18 mouse cellular contexts compared by ENCODE assay signal in genomic region chr11:6918546-6918945, GRCm38 (mm10).
DNase-seq lines count a peak whose midpoint lies in the region; ATAC-seq and TF ChIP-seq lines count a peak whose summit lies in the region.
"Had no signal": no experiment of that assay in that cellular context is flagged by ENCODE, and none has a peak within 500 bp of the region (broad histone marks: within the 10 kb centered on the region; RNA-seq: fewer than 3 reads in every experiment).

No protein-coding gene starts in this region.

- no peak for ATAC-seq in hindbrain, postnatal 0 days
- ATAC-seq in hindbrain, embryonic 11.5 days (ENCODE audit: low FRiP score), result no peak
- ATAC-seq in liver, embryonic 14.5 days (ENCODE audit: insufficient read depth), result no peak
- ATAC-seq in liver, postnatal 0 days, result no peak
- ATAC-seq: forebrain, embryonic 15.5 days; hindbrain, embryonic 16.5 days had no signal

- H3K27ac ChIP-seq in hindbrain, postnatal 0 days, result no peak overlapping the region
- no peak overlapping the region for H3K27ac ChIP-seq in hindbrain, embryonic 11.5 days (ENCODE audit: low read depth, low read length)
- no peak overlapping the region for H3K27ac ChIP-seq in liver, embryonic 14.5 days
- no peak overlapping the region for H3K27ac ChIP-seq in liver, postnatal 0 days (ENCODE audit: low read depth)
- H3K27ac ChIP-seq: embryonic facial prominence, embryonic 12.5 days; forebrain, embryonic 15.5 days; heart, embryonic 13.5 days; hindbrain, embryonic 12.5 days had no signal

- no peak overlapping the region for H3K4me3 ChIP-seq in hindbrain, postnatal 0 days (ENCODE audit: low read length)
- no peak overlapping the region for H3K4me3 ChIP-seq in hindbrain, embryonic 11.5 days (ENCODE audit: low read depth, low read length)
- no peak overlapping the region for H3K4me3 ChIP-seq in liver, embryonic 14.5 days (ENCODE audit: insufficient read depth in 1 of 2, low read depth in 2 of 2, low read length in 2 of 2)
- H3K4me3 ChIP-seq in liver, postnatal 0 days (ENCODE audit: low read depth, low read length), result no peak overlapping the region
- H3K4me3 ChIP-seq: embryonic facial prominence, embryonic 12.5 days; forebrain, embryonic 15.5 days; heart, embryonic 13.5 days; hindbrain, embryonic 12.5 days had no signal

- no peak overlapping the region for H3K4me2 ChIP-seq in hindbrain, postnatal 0 days (ENCODE audit: low read depth, low read length)
- no peak overlapping the region for H3K4me2 ChIP-seq in hindbrain, embryonic 11.5 days (replicated peaks; ENCODE audit: low read depth, low read length)
- no peak overlapping the region for H3K4me2 ChIP-seq in liver, embryonic 14.5 days (ENCODE audit: low read depth)
- no peak overlapping the region for H3K4me2 ChIP-seq in liver, postnatal 0 days (ENCODE audit: low read depth, low read length)
- H3K4me2 ChIP-seq: embryonic facial prominence, embryonic 12.5 days; forebrain, embryonic 15.5 days; heart, embryonic 13.5 days; hindbrain, embryonic 12.5 days had no signal

- no peak overlapping the region for H3K9ac ChIP-seq in hindbrain, postnatal 0 days (replicated peaks; ENCODE audit: low read length)
- H3K9ac ChIP-seq in hindbrain, embryonic 11.5 days (ENCODE audit: low read depth, low read length), result no peak overlapping the region
- no peak overlapping the region for H3K9ac ChIP-seq in liver, embryonic 14.5 days (replicated peaks)
- H3K9ac ChIP-seq in liver, postnatal 0 days (replicated peaks), result no peak overlapping the region
- H3K9ac ChIP-seq: embryonic facial prominence, embryonic 12.5 days; forebrain, embryonic 15.5 days; heart, embryonic 13.5 days; hindbrain, embryonic 12.5 days had no signal

- WGBS in hindbrain, postnatal 0 days, result 92% methylated on average over 1 of the region's 1 CpGs
- 94% methylated on average over 1 of the region's 1 CpGs for WGBS in hindbrain, embryonic 11.5 days
- 39% methylated on average over 1 of the region's 1 CpGs for WGBS in liver, embryonic 14.5 days (ENCODE audit: insufficient replicate concordance)
- WGBS in liver, postnatal 0 days (ENCODE audit: insufficient replicate concordance), result 87% methylated on average over 1 of the region's 1 CpGs

- no peaks in the 10 kb centered on the region for H3K27me3 ChIP-seq in hindbrain, postnatal 0 days (ENCODE audit: insufficient read depth, low read length)
- no peaks in the 10 kb centered on the region for H3K27me3 ChIP-seq in hindbrain, embryonic 11.5 days (ENCODE audit: control insufficient read depth, insufficient read depth, low read length)
- H3K27me3 ChIP-seq in liver, embryonic 14.5 days (ENCODE audit: control insufficient read depth, insufficient read depth, low read length), result no peaks in the 10 kb centered on the region
- no peaks in the 10 kb centered on the region for H3K27me3 ChIP-seq in liver, postnatal 0 days (ENCODE audit: insufficient read depth, low read length)
- H3K27me3 ChIP-seq: embryonic facial prominence, embryonic 12.5 days; forebrain, embryonic 15.5 days; heart, embryonic 13.5 days; hindbrain, embryonic 12.5 days had no signal

- H3K9me3 ChIP-seq in hindbrain, postnatal 0 days (ENCODE audit: low read length), result no peaks in the 10 kb centered on the region
- peaks cover 2% of the 10 kb centered on the region; the same call in 1 of the 2 replicates for H3K9me3 ChIP-seq in hindbrain, embryonic 11.5 days (ENCODE audit: control insufficient read depth, low read length)
- no peaks in the 10 kb centered on the region; the same call in 1 of the 2 replicates for H3K9me3 ChIP-seq in liver, embryonic 14.5 days (ENCODE audit: control insufficient read depth, low read length)
- H3K9me3 ChIP-seq in liver, postnatal 0 days (ENCODE audit: low read length), result 0 out of 2 replicates have a peak, but pooled peaks cover 5% of the 10 kb centered on the region

- DNase-seq in hindbrain, postnatal 0 days (ENCODE audit: low spot score), result no peak
- no peak for DNase-seq in hindbrain, embryonic 11.5 days (ENCODE audit: low spot score)
- no peak for DNase-seq in liver, embryonic 14.5 days (ENCODE audit: low read depth in 3 of 3, low spot score in 3 of 3)
- no peak for DNase-seq in liver, postnatal 0 days
- DNase-seq in ES-CJ7 (ENCODE audit: low read depth, low spot score) (peak; percentile 46), ZHBTc4 (ENCODE audit: low read depth, low spot score) (peak; percentile 57)
- no peak for DNase-seq in cerebellum, adult 8-10 months
- DNase-seq in gastrocnemius, postnatal 25 days, result no peak
- DNase-seq: adrenal gland, adult 2 months; adrenal gland, postnatal 25 days; cerebellum, adult 2 months; cerebellum, postnatal 25 days; heart, postnatal 36 days had no signal

- peak; percentile 8; the same call in 1 of the 2 replicates for TF ChIP-seq CTCF in hindbrain, postnatal 0 days (IDR thresholded peaks at IDR 0.05; ENCODE audit: low read depth)
- 0 out of 2 replicates have a peak, but pooled peaks have one; percentile 6 for TF ChIP-seq CTCF in liver, embryonic 14.5 days (IDR thresholded peaks at IDR 0.05; ENCODE audit: low read depth)
- no peak for TF ChIP-seq CTCF in liver, postnatal 0 days (IDR thresholded peaks at IDR 0.05; ENCODE audit: low read depth)

- TF ChIP-seq EP300 in liver, embryonic 14.5 days (IDR thresholded peaks at IDR 0.05; ENCODE audit: low read depth), result no peak
- TF ChIP-seq EP300 in liver, postnatal 0 days (IDR thresholded peaks at IDR 0.05; ENCODE audit: low read depth), result no peak

- no peaks in the 10 kb centered on the region for H3K4me1 ChIP-seq in hindbrain, postnatal 0 days (ENCODE audit: insufficient read depth, low read length)
- no peaks in the 10 kb centered on the region for H3K4me1 ChIP-seq in hindbrain, embryonic 11.5 days (replicated peaks; ENCODE audit: control insufficient read depth, insufficient read depth, low read length)
- H3K4me1 ChIP-seq in liver, embryonic 14.5 days (replicated peaks; ENCODE audit: control insufficient read depth in 2 of 2, insufficient read depth in 2 of 2, low read length in 1 of 2), result no peaks in the 10 kb centered on the region
- no peaks in the 10 kb centered on the region for H3K4me1 ChIP-seq in liver, postnatal 0 days (ENCODE audit: insufficient read depth)
- H3K4me1 ChIP-seq: forebrain, embryonic 15.5 days; hindbrain, embryonic 12.5 days had no signal

- H3K36me3 ChIP-seq in hindbrain, postnatal 0 days (ENCODE audit: insufficient read depth, low read length), result no peaks in the 10 kb centered on the region
- H3K36me3 ChIP-seq in hindbrain, embryonic 11.5 days (ENCODE audit: control insufficient read depth, insufficient read depth, low read length), result no peaks in the 10 kb centered on the region
- no peaks in the 10 kb centered on the region for H3K36me3 ChIP-seq in liver, embryonic 14.5 days (replicated peaks; ENCODE audit: control insufficient read depth, insufficient read depth, low read depth)
- no peaks in the 10 kb centered on the region for H3K36me3 ChIP-seq in liver, postnatal 0 days (replicated peaks; ENCODE audit: insufficient read depth, low read length)
- H3K36me3 ChIP-seq: embryonic facial prominence, embryonic 12.5 days; forebrain, embryonic 15.5 days; heart, embryonic 13.5 days; hindbrain, embryonic 12.5 days had no signal

Comparison
In these comparisons a context has a peak if more than half of its experiments do, and no peak if none do; other contexts are left out.
1. DNase-seq: peak in ES-CJ7 (single experiment) and ZHBTc4 (single experiment); none in hindbrain, postnatal 0 days (single experiment), hindbrain, embryonic 11.5 days (single experiment), liver, embryonic 14.5 days (0 of 3), liver, postnatal 0 days (single experiment), cerebellum, adult 8-10 months (single experiment) and gastrocnemius, postnatal 25 days (single experiment).